Mouse (Mus musculus): Measurements from ENCODE around the gene Aldh3b3. TPM values are rescaled to one million over a fixed set of nuclear protein-coding genes. Genes with fewer than 3 reads are reported as not detected.
"Not testable (repeated sequence)": the region's sequence is repeated elsewhere in the genome, so short reads cannot be mapped to it uniquely, and the experiment has no call there.

Gene Aldh3b3
- polyA plus RNA-seq, 1 experiment from 2014 or later, result 0.04 TPM

DNA sequence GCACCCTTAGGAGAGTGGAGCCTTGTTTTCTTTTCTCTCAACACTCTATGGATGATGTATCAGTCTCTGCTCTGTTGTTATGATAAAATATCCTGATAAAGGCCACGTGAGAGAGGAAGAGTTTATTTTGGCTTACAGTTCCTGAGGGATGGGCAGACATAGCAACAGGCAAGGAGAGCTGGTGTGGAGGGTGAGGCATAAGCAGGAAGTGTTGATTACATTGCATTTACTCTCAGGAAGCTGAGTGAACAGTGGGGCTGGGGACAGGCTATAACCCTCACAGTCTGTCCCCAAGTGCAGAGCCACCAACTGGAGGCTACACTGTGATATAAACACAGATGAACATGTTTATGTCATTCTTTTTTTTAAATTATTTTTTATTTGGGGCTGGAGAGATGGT is 6.3 kb upstream of the Aldh3b3 start:
- H3K36me3 ChIP-seq (ENCODE audit: insufficient read depth, low read length), result no peaks in the 10 kb centered on the region
- WGBS, result 23% methylated on average over 1 of the region's 1 CpGs
- H3K9ac ChIP-seq (replicated peaks; ENCODE audit: low read depth), result no peak overlapping the region
- no peak overlapping the region for H3K4me3 ChIP-seq (ENCODE audit: low read depth, low read length)
- ATAC-seq (peak; percentile 87), DNase-seq (ENCODE audit: low spot score) (peak; percentile 23)
- H3K4me1 ChIP-seq (ENCODE audit: insufficient read depth, low read depth, low read length), result no peaks in the 10 kb centered on the region
- TF ChIP-seq EP300 (IDR thresholded peaks at IDR 0.05) (peak; percentile 53), CTCF (IDR thresholded peaks at IDR 0.05) (no peak)
- no peaks in the 10 kb centered on the region for H3K27me3 ChIP-seq (replicated peaks; ENCODE audit: insufficient read depth, low read length)
- no peak overlapping the region for H3K27ac ChIP-seq (ENCODE audit: low read length)
- H3K4me2 ChIP-seq (replicated peaks; ENCODE audit: low read depth, low read length), result no peak overlapping the region
- H3K9me3 ChIP-seq (ENCODE audit: low read length), result no peaks in the 10 kb centered on the region

DNA sequence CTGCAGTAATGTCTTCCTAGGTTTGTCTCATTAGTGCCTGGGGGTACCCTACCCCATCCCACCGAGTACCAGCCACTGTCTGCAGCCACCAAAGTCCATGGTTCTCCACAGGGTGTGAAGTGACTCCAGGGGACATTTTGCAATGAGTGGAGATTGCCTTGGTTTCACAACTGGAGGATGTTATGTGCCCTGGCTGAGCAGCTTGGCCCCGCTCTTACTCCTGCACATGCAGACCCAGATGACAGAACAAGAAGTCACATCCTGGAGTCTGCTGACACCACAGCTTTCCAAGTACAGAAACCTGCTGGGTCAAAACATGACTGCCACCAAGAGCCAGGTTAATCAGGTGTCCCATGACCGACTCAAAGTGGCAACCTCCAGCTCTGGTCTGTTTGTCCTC is 3.4 kb upstream of the Aldh3b3 start:
- Histone ChIP-seq H3K27me3 (replicated peaks; ENCODE audit: insufficient read depth, low read length) (no peaks in the 10 kb centered on the region), H3K27ac (ENCODE audit: low read length) (no peak overlapping the region), H3K9me3 (ENCODE audit: low read length) (no peaks in the 10 kb centered on the region), H3K36me3 (ENCODE audit: insufficient read depth, low read length) (no peaks in the 10 kb centered on the region), H3K4me1 (ENCODE audit: insufficient read depth, low read depth, low read length) (no peaks in the 10 kb centered on the region), H3K4me2 (replicated peaks; ENCODE audit: low read depth, low read length) (no peak overlapping the region), H3K9ac (replicated peaks; ENCODE audit: low read depth) (no peak overlapping the region), H3K4me3 (ENCODE audit: low read depth, low read length) (no peak overlapping the region)
- ATAC-seq (no peak), DNase-seq (ENCODE audit: low spot score) (no peak)
- no peak for TF ChIP-seq EP300 (IDR thresholded peaks at IDR 0.05)
- no peak for TF ChIP-seq CTCF (IDR thresholded peaks at IDR 0.05)
- 70% methylated on average over 3 of the region's 3 CpGs for WGBS

- Histone ChIP-seq H3K4me1 (ENCODE audit: insufficient read depth, low read depth, low read length) (no peaks in the 10 kb centered on the region), H3K36me3 (ENCODE audit: insufficient read depth, low read length) (no peaks in the 10 kb centered on the region), H3K4me3 (ENCODE audit: low read depth, low read length) (no peak overlapping the region), H3K27ac (ENCODE audit: low read length) (no peak overlapping the region), H3K9me3 (ENCODE audit: low read length) (no peaks in the 10 kb centered on the region), H3K4me2 (replicated peaks; ENCODE audit: low read depth, low read length) (no peak overlapping the region), H3K9ac (replicated peaks; ENCODE audit: low read depth) (no peak overlapping the region), H3K27me3 (replicated peaks; ENCODE audit: insufficient read depth, low read length) (no peaks in the 10 kb centered on the region)
- TF ChIP-seq EP300 (IDR thresholded peaks at IDR 0.05) (no peak), CTCF (IDR thresholded peaks at IDR 0.05) (no peak)
- DNase-seq (ENCODE audit: low spot score) (no peak), ATAC-seq (no peak)
- WGBS, result 41% methylated on average over 4 of the region's 4 CpGs
These were observed 2.6 kb upstream of the Aldh3b3 start for GRCm38 (mm10) chr19:3955804-3956203.

DNA sequence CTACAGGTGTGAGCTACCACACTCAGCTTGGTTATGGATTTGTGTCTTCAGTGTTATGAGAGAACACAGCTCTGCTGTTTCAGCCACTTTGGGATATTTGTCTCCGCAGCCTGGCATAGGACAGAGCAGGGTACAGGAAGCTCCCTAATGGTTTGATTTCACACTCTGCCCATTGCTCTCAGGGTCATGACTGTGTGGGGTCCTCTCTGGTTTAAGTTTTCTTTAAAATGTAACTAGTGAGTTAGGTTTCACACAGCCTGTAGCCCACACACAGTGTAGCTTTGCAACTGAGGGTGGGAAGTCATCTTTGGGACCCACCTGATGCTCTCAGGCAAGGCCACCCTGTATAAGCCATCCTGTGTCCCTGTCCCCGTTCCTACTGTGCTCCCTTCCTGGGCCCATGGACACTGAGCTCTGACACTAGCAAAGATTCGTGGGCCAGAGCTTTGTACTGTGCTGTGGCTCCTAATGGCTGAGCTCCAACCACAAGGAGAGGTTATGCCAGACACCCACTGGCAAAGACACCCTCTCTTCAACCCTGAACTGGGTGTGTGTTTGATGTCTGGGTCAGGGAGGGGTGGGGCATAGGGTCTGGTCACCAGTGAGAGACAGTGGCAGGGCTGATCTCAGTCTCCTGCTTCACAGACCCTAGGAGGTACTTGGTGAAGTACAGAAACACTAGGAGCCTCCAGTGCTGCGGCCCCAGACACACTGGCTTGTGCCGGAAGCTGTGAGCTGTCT is 979 bp upstream of the Aldh3b3 start:
- not testable (repeated sequence) for H3K4me3 ChIP-seq (ENCODE audit: low read depth, low read length); DNase-seq (ENCODE audit: low spot score); ATAC-seq; H3K36me3 ChIP-seq (ENCODE audit: insufficient read depth, low read length); H3K27me3 ChIP-seq (replicated peaks; ENCODE audit: insufficient read depth, low read length); H3K27ac ChIP-seq (ENCODE audit: low read length); H3K4me1 ChIP-seq (ENCODE audit: insufficient read depth, low read depth, low read length); H3K9me3 ChIP-seq (ENCODE audit: low read length); H3K9ac ChIP-seq (replicated peaks; ENCODE audit: low read depth); H3K4me2 ChIP-seq (replicated peaks; ENCODE audit: low read depth, low read length)
- WGBS, result 75% methylated on average over 5 of the region's 5 CpGs

DNA sequence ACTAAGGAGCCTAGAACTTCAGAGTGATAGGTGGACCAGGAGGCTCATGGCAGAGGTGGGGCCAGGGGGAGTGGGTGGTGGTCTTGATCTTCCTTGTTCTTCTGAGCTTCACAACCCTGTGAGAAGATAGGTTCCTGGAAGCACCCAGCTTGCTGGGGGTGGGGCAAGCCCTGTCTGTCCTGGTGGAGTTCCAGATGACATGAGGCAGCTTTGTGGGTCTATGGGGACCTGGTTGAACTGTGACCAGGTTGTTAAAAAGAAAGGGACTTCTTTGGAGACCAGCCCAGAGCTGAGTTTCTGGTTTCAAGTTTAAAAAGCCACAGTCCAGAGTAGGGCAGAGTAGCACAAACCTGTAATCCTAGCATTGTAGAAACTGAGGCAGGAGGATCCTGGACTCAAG is 585 bp downstream of the Aldh3b3 start:
- H3K4me2 ChIP-seq (replicated peaks; ENCODE audit: low read depth, low read length), result no peak overlapping the region
- no peak overlapping the region for H3K4me3 ChIP-seq (ENCODE audit: low read depth, low read length)
- no peak overlapping the region for H3K27ac ChIP-seq (ENCODE audit: low read length)
- no peaks in the 10 kb centered on the region for H3K27me3 ChIP-seq (replicated peaks; ENCODE audit: insufficient read depth, low read length)
- DNase-seq (ENCODE audit: low spot score), result no peak
- no peak overlapping the region for H3K9ac ChIP-seq (replicated peaks; ENCODE audit: low read depth)
- H3K4me1 ChIP-seq (ENCODE audit: insufficient read depth, low read depth, low read length), result no peaks in the 10 kb centered on the region
- no peak for ATAC-seq
- no peaks in the 10 kb centered on the region for H3K36me3 ChIP-seq (ENCODE audit: insufficient read depth, low read length)
- no peaks in the 10 kb centered on the region for H3K9me3 ChIP-seq (ENCODE audit: low read length)
- no peak for TF ChIP-seq EP300 (IDR thresholded peaks at IDR 0.05)
- no peak for TF ChIP-seq CTCF (IDR thresholded peaks at IDR 0.05)

- H3K9me3 ChIP-seq (ENCODE audit: low read length), result no peaks in the 10 kb centered on the region
- peak; percentile 80 for ATAC-seq
- H3K4me1 ChIP-seq (ENCODE audit: insufficient read depth, low read depth, low read length), result no peaks in the 10 kb centered on the region
- peak; percentile 76 for DNase-seq (ENCODE audit: low spot score)
- no peaks in the 10 kb centered on the region for H3K27me3 ChIP-seq (replicated peaks; ENCODE audit: insufficient read depth, low read length)
- H3K4me3 ChIP-seq (ENCODE audit: low read depth, low read length), result no peak overlapping the region
- H3K4me2 ChIP-seq (replicated peaks; ENCODE audit: low read depth, low read length), result no peak overlapping the region
- WGBS, result 49% methylated on average over 5 of the region's 5 CpGs
- H3K27ac ChIP-seq (ENCODE audit: low read length), result no peak overlapping the region
- H3K9ac ChIP-seq (replicated peaks; ENCODE audit: low read depth), result no peak overlapping the region
- no peaks in the 10 kb centered on the region for H3K36me3 ChIP-seq (ENCODE audit: insufficient read depth, low read length)
- TF ChIP-seq CTCF (IDR thresholded peaks at IDR 0.05) (no peak), EP300 (IDR thresholded peaks at IDR 0.05) (peak; percentile 70)
These were observed 1.8 kb downstream of the Aldh3b3 start for GRCm38 (mm10) chr19:3960211-3960610.

DNA sequence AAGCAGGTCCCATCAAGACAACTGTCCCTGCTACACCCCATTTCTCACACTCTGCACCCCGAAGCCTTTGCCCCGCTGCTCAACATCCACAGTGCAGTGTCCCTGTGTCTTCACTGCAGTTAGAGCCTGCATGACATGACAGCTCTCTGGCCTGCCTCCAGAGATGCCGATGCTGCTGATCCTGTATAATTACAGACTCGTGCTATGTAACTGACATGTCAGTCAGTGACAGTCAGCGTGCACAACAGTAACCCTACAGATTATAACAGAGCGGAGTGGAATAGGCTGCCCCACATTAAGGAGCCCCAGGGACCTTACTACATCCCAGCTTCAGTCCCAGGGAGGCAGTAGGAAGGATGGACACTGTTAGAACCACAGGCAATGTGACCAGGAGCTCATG is 3.4 kb downstream of the Aldh3b3 start:
- H3K4me1 ChIP-seq (ENCODE audit: insufficient read depth, low read depth, low read length); ATAC-seq; H3K9ac ChIP-seq (replicated peaks; ENCODE audit: low read depth); H3K27ac ChIP-seq (ENCODE audit: low read length); DNase-seq (ENCODE audit: low spot score); H3K9me3 ChIP-seq (ENCODE audit: low read length); H3K4me3 ChIP-seq (ENCODE audit: low read depth, low read length); H3K4me2 ChIP-seq (replicated peaks; ENCODE audit: low read depth, low read length); H3K27me3 ChIP-seq (replicated peaks; ENCODE audit: insufficient read depth, low read length); H3K36me3 ChIP-seq (ENCODE audit: insufficient read depth, low read length): not testable (repeated sequence)
- 59% methylated on average over 6 of the region's 6 CpGs for WGBS
